Mouse (Mus musculus) ES-E14 (cell line): ENCODE data around the gene S100a13. TPM values are rescaled to one million over a fixed set of nuclear protein-coding genes. Genes with fewer than 3 reads are reported as not detected.

ENCODE experiments used
- DNase-seq: peaks from one replicate; pipeline ENCODE4 v3.0.0-alpha.2; 2013; ENCODE audit warnings: low read depth, low spot score
- H3K27ac ChIP-seq: 2 replicates; pipeline ENCODE4 v1.5.1; 2012; ENCODE audit warnings: low read depth, mild to moderate bottlenecking, low read length, moderate library complexity, mixed read lengths; ENCODE audit not compliant: poor library complexity, insufficient read depth, severe bottlenecking
- H3K36me3 ChIP-seq: 2 replicates; pipeline ENCODE4 v1.6.1; 2012; ENCODE audit warnings: mild to moderate bottlenecking, low read length, moderate library complexity, mixed read lengths; ENCODE audit not compliant: control insufficient read depth, poor library complexity, insufficient read depth, severe bottlenecking
- H3K4me1 ChIP-seq, 2 experiments: fragments of 150-350 bp in 1 of 2; sonication (generic) in 1 of 2; 2 replicates each; pipeline ENCODE4 v1.6.1; 2012; ENCODE audit warnings: low read length in 2 of 2, mild to moderate bottlenecking in 1 of 2, mixed read lengths in 1 of 2; ENCODE audit not compliant: control insufficient read depth in 2 of 2, insufficient read depth in 2 of 2, poor library complexity in 1 of 2
- H3K4me3 ChIP-seq, 2 experiments: fragments of 150-350 bp in 1 of 2; sonication (generic) in 1 of 2; 2 replicates each; pipeline ENCODE4 v1.5.1; 2012; ENCODE audit warnings: low read length in 2 of 2, low read depth in 1 of 2, mild to moderate bottlenecking in 1 of 2, mixed read lengths in 1 of 2; ENCODE audit not compliant: insufficient read depth in 1 of 2, poor library complexity in 1 of 2, severe bottlenecking in 1 of 2
- H3K9ac ChIP-seq: 2 replicates; pipeline ENCODE4 v1.6.1; 2012; ENCODE audit warnings: low read depth, mild to moderate bottlenecking, low read length, mixed read lengths; ENCODE audit not compliant: poor library complexity, insufficient read depth, severe bottlenecking
- H3K9me3 ChIP-seq: fragments of 150-350 bp; sonication (generic); 2 replicates; pipeline ENCODE4 v1.6.1; 2012; ENCODE audit warnings: low read depth, mild to moderate bottlenecking, low read length; ENCODE audit not compliant: control insufficient read depth, insufficient read depth
- CHD2 ChIP-seq: IDR thresholded peaks from 2 replicates; pipeline ENCODE4 v1.6.1; 2014; ENCODE audit warnings: mild to moderate bottlenecking, low read depth, low read length, inconsistent platforms
- HCFC1 ChIP-seq: IDR thresholded peaks from 2 replicates; pipeline ENCODE4 v1.6.1; 2012; ENCODE audit warnings: low read length, inconsistent platforms, borderline replicate concordance; ENCODE audit not compliant: insufficient read depth
- MAFK ChIP-seq: IDR thresholded peaks from 2 replicates; pipeline ENCODE4 v1.6.1; 2014; ENCODE audit warnings: mild to moderate bottlenecking, low read depth, low read length, inconsistent platforms; ENCODE audit not compliant: insufficient read depth
- ZC3H11A ChIP-seq: IDR thresholded peaks from 2 replicates; pipeline ENCODE4 v1.6.1; 2012; ENCODE audit warnings: low read depth, mild to moderate bottlenecking, inconsistent platforms, low read length, borderline replicate concordance
- ZNF384 ChIP-seq: IDR thresholded peaks from 2 replicates; pipeline ENCODE4 v1.6.1; 2012; ENCODE audit warnings: low read depth, low read length, inconsistent platforms
- in situ Hi-C, 2 experiments: fragments of 600-800 bp; cut with MboI; formaldehyde crosslinking; loops; one replicate each; pipeline ENCODE4 v1.15.1; 2025; ENCODE audit warnings: low sequenced_read_pairs in 2 of 2, inconsistent platforms in 1 of 2; ENCODE audit not compliant: unreplicated experiment in 2 of 2
- total RNA-seq: library from RNA; depleted of rRNA; stranded (reverse); fragments of 300-350 nt; gene quantifications from 2 replicates; pipeline ENCODE4 v1.2.3, GENCODE M21; 2012; rRNA removed

S100a13 gene
- total RNA-seq, 1 experiment, result 8.2 TPM

DNA sequence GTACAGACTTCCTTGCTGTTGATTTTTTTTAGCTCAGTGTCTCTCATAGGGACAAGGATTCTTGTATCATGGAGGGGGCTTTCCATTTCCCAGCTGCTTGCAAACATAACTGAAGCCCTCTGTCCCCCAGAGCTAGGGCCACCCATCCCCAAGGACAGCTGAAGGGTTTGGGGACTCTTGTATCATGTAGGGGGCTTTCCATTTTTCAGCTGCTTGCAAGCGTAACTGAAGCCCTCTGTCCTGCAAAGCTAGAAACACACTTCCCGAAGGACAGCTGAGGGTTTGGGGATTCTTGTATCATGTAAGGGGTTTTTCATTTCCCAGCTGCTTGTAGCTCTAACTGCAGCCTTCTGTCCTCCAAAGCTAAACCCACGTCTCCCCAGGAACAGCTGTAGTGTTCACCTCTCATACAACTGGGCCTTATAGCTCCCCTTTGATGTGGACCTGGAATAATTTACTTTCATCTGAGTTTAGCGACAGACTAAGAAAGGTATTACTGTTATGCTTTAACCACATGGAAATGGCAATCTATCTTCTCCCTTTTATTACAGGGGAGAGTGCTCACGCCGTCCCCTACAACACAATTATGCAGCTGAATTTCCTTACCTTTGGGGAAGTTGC, 45.9 kb downstream of the S100a13 start, which contains the start of gene S100a3:
Gene S100a3, plus strand, starts transcription at position 571 of the 621 bp plus-strand sequence.
- Histone ChIP-seq H3K27ac (no peak within 1 kb of the TSS), H3K9me3 (no peaks in the 10 kb centered on the region), H3K9ac (no peak within 1 kb of the TSS), H3K36me3 (no peaks in the 10 kb centered on the region), H3K4me3 (no peak within 1 kb of the TSS), H3K4me1 (no peaks in the 10 kb centered on the region)
- in situ Hi-C loops, result no loop called here
- DNase-seq, result no peak
- TF ChIP-seq ZC3H11A (no peak), ZNF384 (no peak), CHD2 (no peak), HCFC1 (no peak), MAFK (no peak)

Other genes with a start within 250 kb of the S100a13 start
- 4.1 and 8.2 TPM in 2 replicates for gene Dennd4b, start 249.2 kb upstream of the S100a13 start, total RNA-seq
- gene Gatad2b, start 221.3 kb upstream of the S100a13 start, total RNA-seq, result 17.9 and 20.9 TPM in 2 replicates
- 22.9 and 43.7 TPM in 2 replicates for gene Slc27a3, start 124.5 kb upstream of the S100a13 start, total RNA-seq
- 62.7 and 72.4 TPM in 2 replicates for gene Ints3, start 80.8 kb upstream of the S100a13 start, total RNA-seq
- 16.4 and 21.6 TPM in 2 replicates for gene Npr1, start 48.6 kb upstream of the S100a13 start, total RNA-seq
- gene Ilf2, start 38.3 kb upstream of the S100a13 start, total RNA-seq, result 153 and 165 TPM in 2 replicates
- gene Snapin, start 23.4 kb upstream of the S100a13 start, total RNA-seq, result 24.7 and 33.6 TPM in 2 replicates
- gene Chtop, start 4.9 kb upstream of the S100a13 start, total RNA-seq, result 84.0 and 110 TPM in 2 replicates
- 1.7 and 2.3 TPM in 2 replicates for gene S100a1, start within 50 bp of the S100a13 start, total RNA-seq
- 0.54 TPM in 1 of 2 replicates, not detected in the other for gene S100a14, start 12.4 kb downstream of the S100a13 start, total RNA-seq
- 3.2 TPM in 2 replicates for gene S100a16, start 22.8 kb downstream of the S100a13 start, total RNA-seq
- gene S100a3, start 46.1 kb downstream of the S100a13 start, total RNA-seq, result 0.95 and 1.6 TPM in 2 replicates
- not detected in 2 replicates for gene S100a2, start 75.8 kb downstream of the S100a13 start, total RNA-seq
- not detected in 2 replicates for gene Gm42674, start 87.5 kb downstream of the S100a13 start, total RNA-seq
- 2.0 and 6.9 TPM in 2 replicates for gene S100a4, start 89.3 kb downstream of the S100a13 start, total RNA-seq
- gene S100a5, start 94.1 kb downstream of the S100a13 start, total RNA-seq, result not detected in 2 replicates
- gene S100a6, start 98.4 kb downstream of the S100a13 start, total RNA-seq, result 488 and 912 TPM in 2 replicates
- gene S100a7a, start 139.6 kb downstream of the S100a13 start, total RNA-seq, result 0.32 and 1.1 TPM in 2 replicates
- gene S100a8, start 154.5 kb downstream of the S100a13 start, total RNA-seq, result not detected in 2 replicates
- gene S100a9, start 181.3 kb downstream of the S100a13 start, total RNA-seq, result not detected in 2 replicates
- gene Pglyrp4, start 212.5 kb downstream of the S100a13 start, total RNA-seq, result not detected in 2 replicates